Mouse (Mus musculus): Measurements from ENCODE around the gene Defa20. TPM values are rescaled to one million over a fixed set of nuclear protein-coding genes. Genes with fewer than 3 reads are reported as not detected.

Gene Defa20
- not detected in 2 replicates for polyA plus RNA-seq (2012; ENCODE audit: low replicate concordance)

GRCm38 (mm10) chr8:21508958-21509357, at the start of gene Defa20:
Gene Defa20, plus strand, starts transcription at chr8:21509258.

GRCm38 (mm10) chr8:21528732-21529131, 19.7 kb downstream of the Defa20 start, which contains the start of gene Defa32:
Gene Defa32, plus strand, starts transcription at chr8:21529032.

Other genes with a start within 250 kb of the Defa20 start
- gene Defa27, start 193.7 kb upstream of the Defa20 start, polyA plus RNA-seq (2012; ENCODE audit: low replicate concordance), result not detected in 2 replicates
- not detected in 2 replicates for gene Defa29, start 182.2 kb upstream of the Defa20 start, polyA plus RNA-seq (2012; ENCODE audit: low replicate concordance)
- gene Defa2, start 130.7 kb upstream of the Defa20 start, polyA plus RNA-seq (2012; ENCODE audit: low replicate concordance), result not detected in 2 replicates
- gene Defa33, start 117.4 kb upstream of the Defa20 start, polyA plus RNA-seq (2012; ENCODE audit: low replicate concordance), result not detected in 2 replicates
- gene Defa36, start 81.8 kb upstream of the Defa20 start, polyA plus RNA-seq (2012; ENCODE audit: low replicate concordance), result not detected in 2 replicates
- not detected in 2 replicates for gene Gm7849, start 52.7 kb upstream of the Defa20 start, polyA plus RNA-seq (2012; ENCODE audit: low replicate concordance)
- gene Defa32, start 19.8 kb downstream of the Defa20 start, polyA plus RNA-seq (2012; ENCODE audit: low replicate concordance), result not detected in 2 replicates
- not detected in 2 replicates for gene Defa37, start 56.1 kb downstream of the Defa20 start, polyA plus RNA-seq (2012; ENCODE audit: low replicate concordance)
- gene Defa28, start 73.7 kb downstream of the Defa20 start, polyA plus RNA-seq (2012; ENCODE audit: low replicate concordance), result not detected in 2 replicates
- gene Gm7861, start 85.2 kb downstream of the Defa20 start, polyA plus RNA-seq (2012; ENCODE audit: low replicate concordance), result not detected in 2 replicates
- gene Defa26, start 108.9 kb downstream of the Defa20 start, polyA plus RNA-seq (2012; ENCODE audit: low replicate concordance), result not detected in 2 replicates
- gene Defa17, start 146.5 kb downstream of the Defa20 start, polyA plus RNA-seq (2012; ENCODE audit: low replicate concordance), result not detected in 2 replicates
- gene Defa34, start 156.5 kb downstream of the Defa20 start, polyA plus RNA-seq (2012; ENCODE audit: low replicate concordance), result not detected in 2 replicates
- gene AY761184, start 194.4 kb downstream of the Defa20 start, polyA plus RNA-seq (2012; ENCODE audit: low replicate concordance), result not detected in 2 replicates
- gene Defa24, start 225.2 kb downstream of the Defa20 start, polyA plus RNA-seq (2012; ENCODE audit: low replicate concordance), result not detected in 2 replicates